Mouse (Mus musculus) liver, adult 2 months (tissue): ENCODE data around the gene Fam171a1. TPM values are rescaled to one million over a fixed set of nuclear protein-coding genes. Genes with fewer than 3 reads are reported as not detected.
A peak's percentile ranks its signal among the peaks of the same experiment; 100 is the strongest.
"Not testable (repeated sequence)": the region's sequence is repeated elsewhere in the genome, so short reads cannot be mapped to it uniquely, and the experiment has no call there.

ENCODE experiments used
- DNase-seq: peaks from one replicate; pipeline ENCODE4 v3.0.0-alpha.2; 2011; ENCODE audit warnings: low read depth, low spot score; ENCODE audit errors: extremely low read depth
- H3K27ac ChIP-seq: fragments of 200-500 bp; replicated peaks from 2 replicates; pipeline ENCODE4 v1.5.1; 2012; ENCODE audit warnings: low read depth, mild to moderate bottlenecking, control low read depth, inconsistent platforms, low read length; ENCODE audit not compliant: insufficient read depth
- H3K27me3 ChIP-seq: fragments of 200-500 bp; 2 replicates; pipeline ENCODE4 v1.6.1; 2012; ENCODE audit warnings: mild to moderate bottlenecking, moderate library complexity, low read length, inconsistent platforms; ENCODE audit not compliant: control insufficient read depth, insufficient read depth
- H3K36me3 ChIP-seq: fragments of 200-500 bp; 2 replicates; pipeline ENCODE4 v1.6.1; 2012; ENCODE audit warnings: low read length, inconsistent platforms; ENCODE audit not compliant: control insufficient read depth, insufficient read depth
- H3K4me1 ChIP-seq: fragments of 200-500 bp; 2 replicates; pipeline ENCODE4 v1.6.1; 2011; ENCODE audit warnings: low read length; ENCODE audit not compliant: control insufficient read depth, insufficient read depth
- H3K4me3 ChIP-seq: fragments of 200-500 bp; 2 replicates; pipeline ENCODE4 v1.5.1; 2011; ENCODE audit warnings: low read depth, mild to moderate bottlenecking, control low read depth, low read length, moderate library complexity; ENCODE audit not compliant: insufficient read depth
- H3K79me2 ChIP-seq: fragments of 200-500 bp; 2 replicates; pipeline ENCODE4 v1.6.1; 2012; ENCODE audit warnings: inconsistent platforms, mild to moderate bottlenecking, low read length, moderate library complexity; ENCODE audit not compliant: control insufficient read depth, insufficient read depth
- H3K9ac ChIP-seq: fragments of 200-500 bp; 2 replicates; pipeline ENCODE4 v1.6.1; 2012; ENCODE audit warnings: low read depth, mild to moderate bottlenecking, control low read depth, inconsistent platforms, low read length
- CTCF ChIP-seq: fragments of 200-500 bp; IDR thresholded peaks from 2 replicates; pipeline ENCODE4 v1.5.1; 2011; ENCODE audit warnings: low read depth, low read length, control low read depth
- POLR2A ChIP-seq: fragments of 200-500 bp; IDR thresholded peaks from 2 replicates; pipeline ENCODE4 v1.6.1; 2011; ENCODE audit warnings: low read length, control low read depth; ENCODE audit not compliant: insufficient read depth; ENCODE audit errors: extremely low read depth
- WGBS: fragments of 180-500 bp; shearing (Covaris S2); methylation state at CpG from one replicate; pipeline ENCODE4 v1.1.7; 2018; 5-methylcytosine and 5-hydroxymethylcytosine counted together
- polyA plus RNA-seq: library from polyadenylated mRNA; depleted of rRNA; stranded (reverse); fragments of >200 nt; gene quantifications from 2 replicates; pipeline ENCODE4 v1.2.3, GENCODE M21; 2012
- total RNA-seq: library from RNA; depleted of rRNA; stranded (reverse); fragments of >200 nt; gene quantifications from 2 replicates; pipeline ENCODE4 v1.2.3, GENCODE M21; 2014

Fam171a1 gene
- total and polyA plus RNA-seq, 2 experiments, result 2.2 to 3.8 TPM

DNA sequence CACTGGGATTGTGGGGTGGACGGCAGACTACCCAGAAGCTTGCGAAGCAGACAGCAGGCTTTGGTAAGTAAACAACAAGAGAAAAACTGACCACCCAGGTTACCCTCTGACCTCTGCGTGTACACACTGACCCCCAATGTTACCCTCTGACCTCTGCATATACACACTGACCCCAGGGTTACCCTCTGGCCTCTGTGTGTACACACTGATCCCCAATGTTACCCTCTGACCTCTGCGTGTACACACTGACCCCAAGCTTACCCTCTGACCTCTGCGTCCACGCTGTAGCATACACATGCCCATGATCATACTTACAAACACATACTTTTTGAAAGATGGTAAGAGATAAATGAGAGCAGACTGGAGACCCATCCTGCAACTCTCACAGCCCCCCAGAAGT is 77.1 kb downstream of the Fam171a1 start:
- no peak for DNase-seq
- peaks cover 2% of the 10 kb centered on the region; the same call in 1 of the 2 replicates for H3K4me1 ChIP-seq
- no peaks in the 10 kb centered on the region for H3K36me3 ChIP-seq
- TF ChIP-seq POLR2A (no peak), CTCF (no peak)
- no peak overlapping the region for H3K9ac ChIP-seq
- WGBS, result 66% methylated on average over 6 of the region's 6 CpGs
- no peaks in the 10 kb centered on the region for H3K27me3 ChIP-seq
- no peaks in the 10 kb centered on the region for H3K79me2 ChIP-seq
- H3K27ac ChIP-seq, result no peak overlapping the region
- H3K4me3 ChIP-seq, result no peak overlapping the region

DNA sequence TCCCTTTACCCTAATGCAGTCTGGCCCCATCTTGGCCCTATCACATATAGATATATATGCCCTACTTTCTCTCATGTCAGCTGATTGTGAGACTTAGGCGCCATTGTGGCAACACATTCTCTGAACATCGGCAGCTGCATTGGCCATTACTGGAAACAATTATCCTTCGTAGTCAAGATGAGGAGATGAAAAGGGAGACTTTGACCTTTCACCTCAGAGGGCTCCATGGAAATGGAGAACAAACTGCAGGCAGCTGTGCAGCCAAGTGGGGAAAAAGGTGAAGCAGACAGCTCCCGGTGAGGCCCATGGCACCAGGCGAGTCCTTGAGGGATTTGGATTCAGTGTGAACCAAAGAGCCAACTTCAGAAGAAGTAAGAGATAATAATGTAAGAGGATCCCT is 81.5 kb downstream of the Fam171a1 start:
- Histone ChIP-seq H3K36me3 (no peaks in the 10 kb centered on the region), H3K4me3 (no peak overlapping the region), H3K9ac (no peak overlapping the region), H3K27ac (no peak overlapping the region), H3K27me3 (no peaks in the 10 kb centered on the region), H3K79me2 (no peaks in the 10 kb centered on the region), H3K4me1 (no peaks in the 10 kb centered on the region; the same call in 1 of the 2 replicates)
- no peak for TF ChIP-seq POLR2A
- no peak for TF ChIP-seq CTCF
- peak; percentile 9 for DNase-seq
- 64% methylated on average over 5 of the region's 5 CpGs for WGBS

DNA sequence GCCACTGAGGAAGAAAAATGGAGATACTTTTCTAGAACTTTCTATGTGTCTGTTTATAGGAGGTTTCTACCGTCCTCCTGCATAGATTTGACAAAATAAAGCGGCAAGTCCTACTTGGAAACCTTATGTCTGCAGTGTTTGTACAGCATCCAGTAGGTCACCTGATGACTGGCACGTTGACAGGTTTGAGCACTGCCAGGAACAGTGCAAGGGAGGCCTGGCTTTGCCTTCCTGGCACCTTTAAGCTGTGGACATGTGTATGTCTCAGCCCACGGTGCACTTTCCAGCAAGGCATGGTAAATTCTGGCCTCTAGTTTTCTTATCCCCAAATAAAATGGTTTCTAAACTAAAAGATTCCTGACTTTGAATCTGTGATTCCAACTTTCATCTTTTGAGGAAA is 86.4 kb downstream of the Fam171a1 start:
- Histone ChIP-seq H3K9ac (no peak overlapping the region), H3K79me2 (no peaks in the 10 kb centered on the region), H3K4me1 (no peaks in the 10 kb centered on the region), H3K27me3 (no peaks in the 10 kb centered on the region), H3K36me3 (no peaks in the 10 kb centered on the region), H3K4me3 (no peak overlapping the region), H3K27ac (no peak overlapping the region)
- DNase-seq, result peak; percentile 23
- TF ChIP-seq CTCF (no peak), POLR2A (no peak)
- 82% methylated on average over 4 of the region's 4 CpGs for WGBS

DNA sequence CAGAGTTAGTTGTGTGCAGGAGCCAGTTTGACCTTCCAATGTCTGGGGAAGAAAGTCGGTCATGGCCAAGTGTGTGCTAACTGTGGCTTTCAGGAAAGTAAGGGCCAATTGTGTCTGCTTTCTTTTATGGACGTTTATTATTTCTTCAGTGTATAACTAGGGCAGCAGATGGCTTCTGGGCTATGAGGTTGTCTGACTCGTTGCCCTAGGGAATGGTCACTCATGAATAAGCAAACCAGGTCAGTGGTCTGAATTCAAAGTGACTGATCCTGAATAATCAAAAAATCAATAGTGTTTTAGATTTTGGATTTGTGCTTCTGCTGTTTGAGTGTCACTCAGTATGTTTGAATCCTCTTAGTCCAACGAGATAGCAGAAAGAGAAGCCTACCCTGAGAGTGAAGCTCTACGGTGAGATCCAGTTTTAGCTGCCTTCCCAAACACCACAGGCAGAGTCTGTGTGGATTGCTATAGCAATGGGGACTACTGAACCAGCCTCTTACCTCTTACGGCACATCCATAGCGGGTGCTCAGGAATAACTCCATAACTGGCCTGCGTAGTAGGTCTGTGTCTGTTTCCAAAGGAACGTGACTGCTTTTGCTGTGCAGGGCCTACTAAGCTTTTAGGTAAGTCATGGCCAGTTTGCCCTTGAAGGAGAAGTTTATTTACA is 93.1 kb downstream of the Fam171a1 start:
- Histone ChIP-seq H3K9ac (no peak overlapping the region), H3K4me3 (no peak overlapping the region), H3K27ac (no peak overlapping the region), H3K79me2 (no peaks in the 10 kb centered on the region), H3K4me1 (no peaks in the 10 kb centered on the region), H3K36me3 (no peaks in the 10 kb centered on the region), H3K27me3 (no peaks in the 10 kb centered on the region)
- no peak for DNase-seq
- no peak for TF ChIP-seq POLR2A
- no peak for TF ChIP-seq CTCF
- WGBS, result 83% methylated on average over 9 of the region's 9 CpGs

DNA sequence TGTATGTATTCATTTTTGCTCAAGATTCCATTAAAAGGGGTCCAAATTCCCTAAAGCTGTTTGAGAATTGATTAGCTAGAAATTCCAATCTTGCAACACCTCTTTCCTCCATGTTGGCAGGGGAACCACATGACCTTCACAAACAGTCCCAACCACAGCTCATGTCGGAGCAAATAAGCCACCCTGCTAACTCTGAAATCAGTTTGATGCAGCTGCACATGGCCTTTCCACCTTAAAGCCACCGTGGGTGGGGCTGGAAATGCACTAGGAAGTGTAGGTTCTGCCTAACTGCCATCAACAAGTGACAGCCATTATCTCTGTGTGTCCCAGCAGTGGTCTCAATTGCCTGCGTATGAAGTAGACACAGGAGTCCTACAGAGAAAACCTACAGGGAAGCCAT is 101.5 kb downstream of the Fam171a1 start:
- no peaks in the 10 kb centered on the region for H3K27me3 ChIP-seq
- WGBS, result 61% methylated on average over 3 of the region's 3 CpGs

DNA sequence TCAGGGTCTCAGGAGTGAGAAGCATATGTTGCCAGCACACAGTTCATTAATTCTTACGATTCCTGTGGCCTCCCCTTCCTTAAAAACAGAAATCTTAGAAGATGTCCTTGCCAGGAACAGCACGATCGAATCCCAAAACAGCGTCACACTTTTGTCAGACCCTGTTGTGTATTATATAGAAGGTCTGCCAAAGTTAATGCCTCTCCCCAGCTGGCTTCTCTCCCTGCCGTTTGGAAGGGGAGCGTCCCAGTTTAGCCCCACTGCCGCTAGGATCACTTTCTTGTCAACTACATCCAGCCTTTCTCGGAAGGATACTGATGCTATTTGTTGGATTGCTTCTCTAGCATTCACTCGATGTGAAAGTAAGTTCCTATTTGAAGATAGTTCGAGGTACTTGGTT is 102.6 kb downstream of the Fam171a1 start:
- H3K36me3 ChIP-seq, result no peaks in the 10 kb centered on the region
- whole genome bisulfite sequencing, result 89% methylated on average over 10 of the region's 10 CpGs

More for the DNA sequence above, 101.5 kb downstream of the Fam171a1 start:
- Histone ChIP-seq H3K4me3 (no peak overlapping the region), H3K36me3 (no peaks in the 10 kb centered on the region), H3K4me1 (no peaks in the 10 kb centered on the region), H3K9ac (no peak overlapping the region), H3K79me2 (no peaks in the 10 kb centered on the region), H3K27ac (no peak overlapping the region)
- no peak for DNase-seq
- TF ChIP-seq CTCF, result no peak
- no peak for TF ChIP-seq POLR2A

DNA sequence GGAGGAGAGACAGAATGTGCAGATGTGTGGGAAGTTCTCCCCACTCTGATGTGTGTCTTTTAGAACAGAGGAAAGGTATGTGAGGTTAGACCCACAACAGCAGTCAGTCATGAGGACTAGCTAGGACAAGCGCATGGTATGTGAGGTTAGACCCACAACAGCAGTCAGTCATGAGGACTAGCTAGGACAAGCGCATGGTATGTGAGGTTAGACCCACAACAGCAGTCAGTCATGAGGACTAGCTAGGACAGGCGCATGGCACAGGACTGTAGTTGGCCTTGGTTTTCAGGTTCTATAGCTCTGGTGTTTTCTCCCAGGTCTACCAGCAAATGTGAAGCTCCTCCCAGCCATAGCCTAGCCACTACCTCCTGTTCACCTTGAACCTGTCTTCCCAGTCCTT is 103.6 kb downstream of the Fam171a1 start:
- not testable (repeated sequence) for H3K9ac ChIP-seq, H3K27me3 ChIP-seq, H3K4me1 ChIP-seq, H3K27ac ChIP-seq, H3K36me3 ChIP-seq, DNase-seq, H3K4me3 ChIP-seq, H3K79me2 ChIP-seq
- WGBS, result 97% methylated on average over 3 of the region's 3 CpGs

More for the DNA sequence above, 102.6 kb downstream of the Fam171a1 start:
- Histone ChIP-seq H3K4me1 (no peaks in the 10 kb centered on the region), H3K27me3 (no peaks in the 10 kb centered on the region), H3K4me3 (no peak overlapping the region), H3K27ac (no peak overlapping the region), H3K79me2 (no peaks in the 10 kb centered on the region), H3K9ac (no peak overlapping the region)
- TF ChIP-seq CTCF, result no peak
- TF ChIP-seq POLR2A, result no peak
- DNase-seq, result no peak
